Mouse (Mus musculus): ENCODE data around the gene Mrgprh.

DNA sequence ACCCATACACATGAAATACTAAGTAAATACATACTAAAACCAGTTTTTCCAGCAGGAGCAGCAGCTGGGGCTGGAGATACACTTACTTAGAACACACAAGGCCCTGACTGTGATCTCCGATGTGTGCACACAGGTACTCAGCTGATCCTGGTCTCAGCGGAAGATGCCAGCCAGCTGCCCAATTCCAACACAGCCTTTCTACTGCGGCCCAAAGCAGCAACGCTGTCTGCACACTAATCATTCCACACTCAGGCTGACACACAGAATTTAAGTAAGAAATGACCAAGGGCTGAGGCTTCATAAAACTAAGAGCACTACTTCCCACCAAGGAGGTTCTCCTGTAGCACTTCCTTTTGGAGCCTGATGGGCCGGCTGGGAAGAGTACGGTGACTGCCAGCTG lies 26.5 kb downstream of the Mrgprh start:
- TF ChIP-seq E2F4 (IDR thresholded peaks at IDR 0.05; ENCODE audit: insufficient read depth) (no peak), USF1 (IDR thresholded peaks at IDR 0.05; ENCODE audit: low read depth) (no peak), MAX (IDR thresholded peaks at IDR 0.05; ENCODE audit: low read depth) (no peak), MYOD1 (IDR thresholded peaks at IDR 0.05; ENCODE audit: control insufficient read depth in 1 of 3, insufficient read length in 2 of 3, low read depth in 2 of 3) (no peak), POLR2A (IDR thresholded peaks at IDR 0.05; ENCODE audit: insufficient read length, low read depth) (no peak), MYOG (IDR thresholded peaks at IDR 0.05; ENCODE audit: control insufficient read depth in 1 of 3, insufficient read depth in 1 of 3, insufficient read length in 2 of 3, low read depth in 2 of 3) (no peak), POLR2AphosphoS2 (IDR thresholded peaks at IDR 0.05; ENCODE audit: insufficient read length, low read depth) (no peak), CEBPB (IDR thresholded peaks at IDR 0.05; ENCODE audit: insufficient read depth, poor library complexity, severe bottlenecking) (no peak), TCF12 (IDR thresholded peaks at IDR 0.05; ENCODE audit: insufficient read depth, poor library complexity, severe bottlenecking) (no peak), SRF (IDR thresholded peaks at IDR 0.05; ENCODE audit: control insufficient read depth, insufficient read length, low read depth) (no peak), TCF3 (IDR thresholded peaks at IDR 0.05; ENCODE audit: insufficient read length, low read depth) (no peak)

Data from myocyte (in vitro differentiated cells).